Mouse (Mus musculus): ENCODE results near the gene Slc25a35.

GRCm38 (mm10) chr11:69010400-69011323, 42.7 kb downstream of the Slc25a35 start:
- no peak for TF ChIP-seq POLR2A (IDR thresholded peaks at IDR 0.05; ENCODE audit: borderline replicate concordance, extremely low read depth, low read depth, low read length)
- no peak for TF ChIP-seq CTCF (IDR thresholded peaks at IDR 0.05; ENCODE audit: insufficient read depth, low read length)

Measured in lung, adult 2 months (tissue).